Mouse (Mus musculus) retina, postnatal 7 days (tissue): ENCODE measurements around the gene Olfr716.
"Not testable (repeated sequence)": the region's sequence is repeated elsewhere in the genome, so short reads cannot be mapped to it uniquely, and the experiment has no call there.

Experiments used
- DNase-seq: peaks from one replicate; pipeline ENCODE4 v3.0.0-alpha.2; 2012; ENCODE audit warnings: low read depth, low spot score

The Olfr716 gene

GRCm38 (mm10) chr7:107138027-107138426, at the start of gene Olfr716:
Gene Olfr716 (plus strand): TSS chr7:107138327.
- not testable (repeated sequence) for DNase-seq

GRCm38 (mm10) chr7:107092920-107093319, 45.2 kb upstream of the Olfr716 start, which contains the start of gene Olfr17:
Gene Olfr17 (plus strand): TSS chr7:107093220.
- no peak for DNase-seq

DNA sequence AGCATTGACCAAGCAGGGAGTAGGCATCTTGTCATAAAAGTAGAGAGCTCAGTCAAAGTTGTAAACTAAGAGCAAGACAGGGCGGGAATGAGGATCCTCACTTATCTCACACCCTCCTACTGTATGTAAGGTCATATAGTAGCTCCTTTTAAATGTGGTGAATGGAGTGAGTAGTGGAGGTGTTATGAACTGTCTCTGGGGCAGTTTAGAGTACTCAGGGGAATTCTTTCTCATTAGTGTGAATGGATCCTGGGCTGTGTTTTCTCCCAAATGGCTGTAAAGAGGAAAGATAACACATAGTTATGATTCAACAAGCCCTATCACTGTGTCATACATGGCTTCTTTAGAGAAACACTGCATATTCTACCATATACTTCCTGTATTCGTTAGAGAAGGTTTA, 27.9 kb upstream of the Olfr716 start, which contains the start of gene Olfr715b:
Gene Olfr715b, minus strand, starts transcription at position 101 of the 400 bp plus-strand sequence.
- DNase-seq, result not testable (repeated sequence)

- not testable (repeated sequence) for DNase-seq
These were observed 7.1 kb upstream of the Olfr716 start, which contains the start of gene Olfr715 for GRCm38 (mm10) chr7:107130983-107131382. Gene Olfr715 (minus strand): TSS chr7:107131083.

DNA sequence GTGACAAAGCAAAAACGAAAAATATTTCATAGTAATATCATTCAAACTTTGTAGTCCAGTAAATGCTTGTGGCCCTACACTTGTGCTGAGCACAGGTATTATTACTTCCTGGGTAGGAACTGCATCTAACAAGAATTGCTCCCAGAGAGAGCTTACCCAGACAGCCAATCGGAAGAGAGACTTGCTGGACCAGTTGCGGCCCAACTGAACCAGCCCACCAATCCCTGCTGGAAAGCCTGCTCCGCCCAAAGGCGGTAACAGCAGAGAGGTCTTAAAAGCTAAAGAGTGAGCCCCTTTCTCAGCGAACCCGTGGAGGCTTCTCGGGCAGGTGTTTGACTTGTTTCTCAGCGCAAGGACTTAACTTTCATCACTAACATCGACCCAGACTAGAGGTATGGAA, 28.6 kb downstream of the Olfr716 start, which contains the start of gene Nlrp14:
Gene Nlrp14, plus strand, starts transcription at position 301 of the 400 bp plus-strand sequence.
- no peak for DNase-seq

DNA sequence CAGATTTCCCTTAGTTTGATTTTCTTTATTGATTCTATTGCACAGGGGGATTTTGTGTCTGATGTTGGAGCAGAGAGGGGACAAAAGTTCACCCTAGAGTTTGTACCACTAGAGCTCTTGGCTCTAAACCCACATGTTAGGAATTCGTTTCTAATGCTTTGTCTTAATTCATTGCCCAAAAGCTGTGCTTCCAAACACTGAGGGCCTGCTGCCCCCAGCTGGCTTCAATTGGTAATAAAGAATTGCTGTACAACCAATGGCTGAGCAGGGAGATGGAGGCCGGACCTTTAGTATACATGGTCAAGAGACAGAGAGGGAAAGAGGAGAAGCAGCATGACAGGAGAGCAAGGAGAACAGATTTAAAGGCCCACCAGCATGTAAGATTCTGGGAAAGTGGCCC, 42.3 kb downstream of the Olfr716 start:
- DNase-seq, result no peak
